Mouse (Mus musculus): ENCODE results near the gene Ddx58.

Ddx58 gene

GRCm38 (mm10) chr4:40234256-40234655 is 5.4 kb downstream of the Ddx58 start:
- no peak for DNase-seq (ENCODE audit: low spot score in 2 of 2)

- no peak for DNase-seq (ENCODE audit: low spot score in 2 of 2)
Observed at GRCm38 (mm10) chr4:40233062-40233664, 6.5 kb downstream of the Ddx58 start.

- DNase-seq (ENCODE audit: low spot score in 2 of 2) = no peak
Observed at GRCm38 (mm10) chr4:40229723-40230122, 9.9 kb downstream of the Ddx58 start.

- DNase-seq (ENCODE audit: low spot score in 2 of 2) = no peak
Observed at GRCm38 (mm10) chr4:40227886-40228285, 11.7 kb downstream of the Ddx58 start.

GRCm38 (mm10) chr4:40227131-40227530 is 12.5 kb downstream of the Ddx58 start:
- DNase-seq (ENCODE audit: low spot score in 2 of 2) = no peak

GRCm38 (mm10) chr4:40226095-40226494 is 13.5 kb downstream of the Ddx58 start:
- no peak for DNase-seq (ENCODE audit: low spot score in 2 of 2)

GRCm38 (mm10) chr4:40221876-40222585 is 17.6 kb downstream of the Ddx58 start:
- DNase-seq (ENCODE audit: low spot score in 2 of 2) = no peak

GRCm38 (mm10) chr4:40221004-40221760 is 18.4 kb downstream of the Ddx58 start:
- DNase-seq (ENCODE audit: low spot score in 2 of 2) = no peak

GRCm38 (mm10) chr4:40220437-40220836 is 19.2 kb downstream of the Ddx58 start:
- no peak for DNase-seq (ENCODE audit: low spot score in 2 of 2)

GRCm38 (mm10) chr4:40218382-40218781 is 21.2 kb downstream of the Ddx58 start:
- no peak for DNase-seq (ENCODE audit: low spot score in 2 of 2)

GRCm38 (mm10) chr4:40217910-40218309 is 21.7 kb downstream of the Ddx58 start:
- DNase-seq (ENCODE audit: low spot score in 2 of 2) = no peak

- no peak for DNase-seq (ENCODE audit: low spot score in 2 of 2)
Observed at GRCm38 (mm10) chr4:40212177-40212576, 27.5 kb downstream of the Ddx58 start.

GRCm38 (mm10) chr4:40207701-40208100 is 31.9 kb downstream of the Ddx58 start:
- DNase-seq (ENCODE audit: low spot score in 2 of 2) = no peak

GRCm38 (mm10) chr4:40205231-40205903 is 34.3 kb downstream of the Ddx58 start:
- peak in 1 of 2 experiments; percentile 20 for DNase-seq (ENCODE audit: low spot score in 2 of 2)

GRCm38 (mm10) chr4:40204374-40204773 is 35.3 kb downstream of the Ddx58 start:
- no peak for DNase-seq (ENCODE audit: low spot score in 2 of 2)

- DNase-seq (ENCODE audit: low spot score in 2 of 2) = no peak
Observed at GRCm38 (mm10) chr4:40202205-40202604, 37.4 kb downstream of the Ddx58 start.

- DNase-seq (ENCODE audit: low spot score in 2 of 2) = no peak
Observed at GRCm38 (mm10) chr4:40195336-40195735, 44.3 kb downstream of the Ddx58 start.

- DNase-seq (ENCODE audit: low spot score in 2 of 2) = no peak
Observed at GRCm38 (mm10) chr4:40193461-40193860, 46.2 kb downstream of the Ddx58 start.

GRCm38 (mm10) chr4:40192246-40192645 is 47.4 kb downstream of the Ddx58 start:
- no peak for DNase-seq (ENCODE audit: low spot score in 2 of 2)

GRCm38 (mm10) chr4:40187956-40188355 is 51.7 kb downstream of the Ddx58 start:
- DNase-seq (ENCODE audit: low spot score in 2 of 2) = no peak

- no peak for DNase-seq (ENCODE audit: low spot score in 2 of 2)
Observed at GRCm38 (mm10) chr4:40184470-40184869, 55.2 kb downstream of the Ddx58 start.

GRCm38 (mm10) chr4:40183781-40184180 is 55.8 kb downstream of the Ddx58 start:
- no peak for DNase-seq (ENCODE audit: low spot score in 2 of 2)

Data from urinary bladder, postnatal 36 days (tissue).